Mouse (Mus musculus) naive thymus-derived CD4-positive, alpha-beta T cell, adult 2 months (primary cell): ENCODE data around the gene Vstm4.

Source experiments
- DNase-seq: peaks from one replicate; pipeline ENCODE4 v3.0.0-alpha.2; 2011; ENCODE audit warnings: low read depth

The Vstm4 gene

DNA sequence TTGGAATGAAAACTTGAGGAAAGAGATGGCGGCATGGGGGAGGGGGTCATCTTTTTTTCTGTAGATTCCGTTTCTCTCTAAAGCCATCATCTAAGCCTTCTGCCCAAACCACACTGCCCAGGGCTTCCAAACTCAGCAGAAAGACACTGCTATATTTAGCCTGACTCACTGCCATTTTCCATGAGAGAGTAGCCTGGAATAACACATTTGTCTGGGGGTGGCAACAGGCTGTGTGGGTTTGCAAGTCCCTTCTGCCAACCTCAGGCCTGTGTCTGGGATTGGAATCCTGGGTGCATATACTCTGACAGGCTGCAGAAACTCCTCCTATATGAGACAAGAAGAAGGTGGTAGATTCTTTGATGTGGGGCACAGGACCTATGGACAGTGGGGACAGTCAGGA is 91.0 kb downstream of the Vstm4 start:
- no peak for DNase-seq

GRCm38 (mm10) chr14:32950312-32951301 is 94.1 kb downstream of the Vstm4 start:
- no peak for DNase-seq

DNA sequence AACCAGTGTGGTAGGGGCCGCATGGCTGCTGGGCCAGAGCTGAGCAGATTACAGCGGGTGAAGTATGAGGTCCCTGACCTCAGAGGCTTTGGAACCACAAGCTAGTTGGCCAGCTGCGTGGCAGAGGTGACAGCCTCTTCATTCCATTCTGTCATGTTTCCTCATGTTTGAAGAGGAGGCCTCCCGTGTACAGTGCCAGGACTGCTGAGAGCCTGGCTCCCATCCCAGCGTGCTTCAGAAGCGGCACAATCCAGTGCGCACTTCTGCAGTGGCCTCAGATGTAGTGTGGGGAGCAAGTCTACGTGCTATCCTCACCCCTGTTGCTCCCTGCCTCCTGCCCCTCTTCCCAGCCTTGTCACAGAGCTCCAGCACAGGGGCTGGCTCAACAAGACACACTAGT is 99.9 kb downstream of the Vstm4 start:
- no peak for DNase-seq

- no peak for DNase-seq
Measured at GRCm38 (mm10) chr14:32958671-32959070, 102.1 kb downstream of the Vstm4 start.

DNA sequence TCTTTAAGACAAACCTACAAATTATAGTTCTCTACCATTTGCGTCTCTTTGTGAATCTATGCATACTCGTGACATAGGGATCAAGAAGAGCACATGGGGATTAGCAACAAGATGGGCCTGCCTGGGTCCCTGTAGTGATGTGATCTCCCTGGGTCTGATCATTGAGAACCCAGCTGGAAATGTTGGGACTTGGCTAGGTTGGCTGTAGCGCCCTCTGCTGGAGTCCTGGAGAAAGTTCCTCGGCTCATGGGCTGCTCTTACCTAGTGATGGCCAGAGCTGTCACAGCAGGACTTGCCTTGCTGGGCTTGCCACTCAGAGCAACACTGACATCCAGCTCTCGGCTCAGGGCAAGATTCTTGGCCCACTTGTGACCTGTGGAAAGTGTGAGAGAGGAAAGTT is 103.9 kb downstream of the Vstm4 start:
- DNase-seq: peak; percentile 31

GRCm38 (mm10) chr14:32964742-32965141 is 108.2 kb downstream of the Vstm4 start:
- no peak for DNase-seq

DNA sequence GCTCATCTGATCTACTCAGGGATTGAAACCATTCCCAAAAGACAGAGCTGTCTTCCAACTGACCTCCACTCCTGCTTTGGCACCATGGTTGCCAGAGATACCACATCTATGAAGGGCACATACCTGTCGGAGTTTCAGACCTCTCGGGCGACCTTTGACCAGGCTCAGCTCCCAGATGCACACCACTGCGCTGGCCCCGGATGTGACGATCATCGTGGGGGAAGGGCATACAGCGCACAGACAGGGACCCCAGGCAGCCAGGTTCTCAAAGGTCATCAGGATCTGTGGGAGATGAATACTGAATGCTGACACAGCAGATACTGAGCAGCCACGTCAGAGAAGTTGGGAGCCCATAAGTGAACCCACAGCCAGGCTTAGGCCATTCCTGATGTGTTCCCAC is 114.1 kb downstream of the Vstm4 start:
- no peak for DNase-seq

- no peak for DNase-seq
Measured at GRCm38 (mm10) chr14:32984176-32984738, 127.7 kb downstream of the Vstm4 start.

- DNase-seq: no peak
Measured at GRCm38 (mm10) chr14:32986659-32987058, 130.1 kb downstream of the Vstm4 start.
